Mouse (Mus musculus): ENCODE data around the gene Ppp1r12c.
"Not testable (repeated sequence)": the region's sequence is repeated elsewhere in the genome, so short reads cannot be mapped to it uniquely, and the experiment has no call there.

The Ppp1r12c gene

DNA sequence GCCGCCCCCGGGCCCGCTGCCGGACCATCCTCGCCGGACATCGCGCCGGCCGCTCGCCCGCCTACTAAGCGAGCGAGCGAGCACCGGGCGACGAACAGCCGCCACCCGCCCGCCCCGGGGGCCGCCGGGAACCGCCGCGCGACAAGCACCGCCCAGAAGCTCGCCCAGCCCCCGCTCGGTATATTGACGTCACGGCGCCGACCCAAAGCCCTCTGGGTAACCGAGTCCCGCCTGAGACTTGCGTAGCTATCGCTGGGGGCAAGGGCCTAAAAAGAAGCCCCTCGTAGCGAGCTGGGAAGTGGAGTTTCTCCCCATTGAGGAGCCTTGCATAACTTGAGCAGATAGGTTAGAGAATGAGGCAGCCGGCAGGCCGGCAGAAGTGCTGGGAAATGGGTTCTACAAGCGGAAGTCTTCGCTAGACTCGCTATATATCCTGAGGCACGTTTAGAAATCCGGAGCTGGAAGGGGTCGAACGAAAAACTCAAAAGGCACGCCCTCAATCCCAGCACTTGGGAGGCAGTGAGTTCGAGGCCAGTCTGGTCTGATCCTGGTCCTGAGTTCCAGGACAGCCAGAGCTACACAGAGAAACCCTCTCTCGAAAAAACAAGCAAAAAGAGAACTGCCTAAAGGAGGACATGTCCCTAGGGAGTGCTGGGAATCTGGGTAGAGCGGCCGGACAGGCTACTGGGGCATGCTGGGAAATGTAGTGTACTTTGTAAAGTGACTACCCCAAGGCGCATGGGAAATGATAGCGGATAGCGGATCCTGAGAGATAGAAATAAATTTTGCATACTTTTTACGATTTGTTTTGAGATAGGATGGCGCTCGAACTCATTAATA is at the start of gene Ppp1r12c:
TSS of gene Ppp1r12c (minus strand) at position 123 of the 840 bp plus-strand sequence.
- peak; percentile 29; the same call in 1 of the 2 replicates for TF ChIP-seq GATA4 (IDR thresholded peaks at IDR 0.05; ENCODE audit: insufficient replicate concordance, low read length)

DNA sequence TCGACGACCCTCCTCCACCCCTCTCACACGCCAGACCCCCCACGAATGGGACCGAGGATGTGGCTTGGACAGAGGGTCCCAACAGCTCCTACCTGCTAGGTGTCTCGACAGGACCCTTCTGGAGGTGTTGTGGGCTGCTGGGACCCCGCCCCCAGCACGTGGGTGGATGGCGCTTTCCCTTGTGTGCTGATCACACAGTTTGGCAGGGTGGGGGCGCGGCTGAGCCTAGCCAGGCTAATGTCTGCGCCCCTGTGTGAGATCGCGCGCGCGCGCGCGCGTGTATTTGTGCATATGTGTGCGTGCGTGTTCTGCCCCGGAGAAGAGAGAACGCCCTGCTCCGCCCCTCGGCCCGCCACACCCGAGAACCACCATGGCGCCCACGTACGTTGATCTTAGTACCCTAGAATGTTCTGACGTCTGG is 45.8 kb upstream of the Ppp1r12c start, which contains the start of gene Syt5:
TSS of gene Syt5 (minus strand) at position 321 of the 421 bp plus-strand sequence.
- TF ChIP-seq GATA4 (IDR thresholded peaks at IDR 0.05; ENCODE audit: insufficient replicate concordance, low read length) = no peak

DNA sequence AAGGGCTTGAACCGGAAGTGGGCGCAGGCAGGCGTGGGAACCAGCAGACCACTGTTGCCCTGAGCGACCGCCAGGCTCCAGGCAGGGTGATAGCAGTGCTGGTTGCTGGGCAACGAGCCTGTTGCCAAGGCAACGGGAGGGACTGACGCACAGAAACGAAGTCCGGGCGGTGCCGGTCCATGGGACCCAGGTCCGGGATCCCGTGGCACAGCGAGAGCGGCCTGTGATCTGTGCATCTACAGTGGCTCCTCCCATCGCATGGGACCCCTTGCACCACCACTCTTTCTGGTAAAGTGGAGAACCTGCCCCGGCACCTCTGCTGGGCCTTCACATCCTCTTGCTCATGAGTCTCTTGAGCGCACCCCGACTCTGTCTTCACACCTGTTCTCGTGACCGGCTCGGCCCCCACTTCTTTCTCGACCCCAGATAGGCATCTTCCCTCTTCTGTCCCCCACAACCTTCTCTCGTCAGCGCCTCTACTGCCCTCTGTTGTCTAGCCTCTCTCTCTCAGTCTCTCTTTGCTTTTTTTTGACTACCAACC is 45.2 kb upstream of the Ppp1r12c start:
- TF ChIP-seq GATA4 (IDR thresholded peaks at IDR 0.05; ENCODE audit: insufficient replicate concordance, low read length) = no peak

DNA sequence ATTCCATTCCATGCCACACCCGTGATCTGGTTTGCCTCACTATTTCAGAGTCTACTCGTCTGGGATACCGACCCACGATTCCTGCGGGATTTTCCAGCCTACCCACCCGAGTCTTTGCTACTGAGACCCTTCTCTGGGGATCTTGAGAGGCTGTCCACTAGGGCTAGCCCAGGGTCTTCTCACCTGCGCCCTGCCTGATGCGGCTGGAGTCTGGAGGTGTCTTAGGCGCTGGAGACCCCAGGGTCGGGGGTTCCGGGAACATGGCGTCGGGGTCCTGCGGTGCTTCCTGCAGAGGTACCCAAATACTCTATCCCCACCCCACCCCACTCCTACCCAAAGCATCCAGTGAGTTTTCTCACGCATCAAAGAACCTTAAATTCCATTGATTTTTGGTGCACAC is 44.6 kb upstream of the Ppp1r12c start:
- TF ChIP-seq GATA4 (IDR thresholded peaks at IDR 0.05; ENCODE audit: insufficient replicate concordance, low read length) = no peak

GRCm38 (mm10) chr7:4542013-4542412 is 40.5 kb upstream of the Ppp1r12c start:
- no peak for TF ChIP-seq GATA4 (IDR thresholded peaks at IDR 0.05; ENCODE audit: insufficient replicate concordance, low read length)

- TF ChIP-seq GATA4 (IDR thresholded peaks at IDR 0.05; ENCODE audit: insufficient replicate concordance, low read length) = no peak
Observed at GRCm38 (mm10) chr7:4541344-4541743, 39.9 kb upstream of the Ppp1r12c start.

DNA sequence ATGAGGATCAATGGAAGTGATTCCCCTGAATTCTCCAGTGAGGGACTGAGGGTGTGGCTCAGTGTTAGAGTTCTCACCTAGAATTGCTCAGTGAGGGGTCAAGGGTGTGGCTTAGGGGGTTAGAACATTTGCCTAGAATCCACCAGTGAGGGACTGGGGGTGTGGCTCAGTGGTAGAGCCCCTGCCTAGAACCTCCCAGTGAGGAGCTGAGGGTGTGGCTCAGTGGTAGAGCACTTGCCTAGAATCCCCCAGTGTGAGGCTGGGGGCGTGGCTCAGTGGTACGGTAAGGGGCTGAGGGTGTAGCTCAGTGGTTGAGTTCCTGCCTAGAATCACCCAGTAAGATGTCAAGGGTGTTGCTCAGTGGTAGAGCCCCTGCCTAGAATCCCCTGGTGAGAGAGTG is 37.5 kb upstream of the Ppp1r12c start:
- no peak for TF ChIP-seq GATA4 (IDR thresholded peaks at IDR 0.05; ENCODE audit: insufficient replicate concordance, low read length)

- no peak for TF ChIP-seq GATA4 (IDR thresholded peaks at IDR 0.05; ENCODE audit: insufficient replicate concordance, low read length)
Observed at GRCm38 (mm10) chr7:4537181-4537580, 35.7 kb upstream of the Ppp1r12c start.

DNA sequence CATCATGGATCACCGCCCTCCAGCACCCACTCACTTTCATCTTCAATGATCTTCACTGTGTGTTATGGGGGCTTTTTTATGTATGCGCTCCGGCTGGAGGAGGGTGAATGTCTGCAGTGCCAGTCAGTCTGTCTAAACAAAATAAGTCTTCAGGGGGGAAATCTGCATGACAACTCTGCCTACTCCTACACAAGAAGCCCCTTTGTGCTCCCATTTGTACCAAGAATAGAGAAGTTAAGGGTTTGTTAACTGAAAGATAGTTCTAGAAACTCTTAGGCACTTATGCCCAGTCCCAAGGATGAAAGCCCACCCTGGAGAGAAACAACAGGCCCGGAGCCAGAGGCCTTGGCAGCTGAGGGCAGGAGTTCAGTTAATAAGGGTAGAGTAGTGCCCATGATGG is 34.9 kb upstream of the Ppp1r12c start:
- TF ChIP-seq GATA4 (IDR thresholded peaks at IDR 0.05; ENCODE audit: insufficient replicate concordance, low read length) = no peak

DNA sequence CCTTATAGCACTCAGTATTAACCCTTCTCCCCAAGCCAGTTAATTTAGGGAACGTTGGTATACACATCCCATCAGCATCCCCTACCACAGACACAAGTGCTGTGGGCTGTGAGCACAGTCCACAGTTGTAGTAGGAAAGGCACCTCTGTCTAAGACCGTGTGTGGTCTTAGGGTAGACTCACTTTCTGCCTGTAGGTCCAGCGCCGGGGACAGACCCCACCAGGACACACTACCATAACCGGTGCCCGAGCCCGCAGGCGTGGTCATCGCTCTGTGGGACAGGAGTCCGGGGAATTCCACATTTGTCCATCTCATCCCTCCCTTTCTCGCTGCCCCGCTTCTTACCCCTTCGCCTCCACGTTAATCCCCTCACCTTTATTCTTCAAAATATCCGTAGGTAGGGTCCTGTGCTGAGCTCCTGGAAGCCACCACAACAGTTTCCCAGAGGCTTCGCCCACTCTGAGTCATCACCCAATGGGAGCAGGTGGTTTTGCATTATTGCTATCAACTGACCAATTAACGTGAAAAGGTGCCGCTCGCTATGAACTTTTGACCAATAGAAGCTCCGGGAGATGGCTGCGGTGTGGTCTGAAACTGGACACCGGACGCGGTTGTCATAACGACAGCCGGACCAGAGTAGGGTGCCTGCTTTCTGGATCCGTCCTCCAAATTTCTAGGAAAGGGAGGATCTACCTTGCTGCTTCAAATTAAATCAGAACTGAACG is 30.7 kb upstream of the Ppp1r12c start, which contains the start of gene Dnaaf3:
TSS of gene Dnaaf3 (minus strand) at position 449 of the 725 bp plus-strand sequence.
- TF ChIP-seq GATA4 (IDR thresholded peaks at IDR 0.05; ENCODE audit: insufficient replicate concordance, low read length) = no peak

DNA sequence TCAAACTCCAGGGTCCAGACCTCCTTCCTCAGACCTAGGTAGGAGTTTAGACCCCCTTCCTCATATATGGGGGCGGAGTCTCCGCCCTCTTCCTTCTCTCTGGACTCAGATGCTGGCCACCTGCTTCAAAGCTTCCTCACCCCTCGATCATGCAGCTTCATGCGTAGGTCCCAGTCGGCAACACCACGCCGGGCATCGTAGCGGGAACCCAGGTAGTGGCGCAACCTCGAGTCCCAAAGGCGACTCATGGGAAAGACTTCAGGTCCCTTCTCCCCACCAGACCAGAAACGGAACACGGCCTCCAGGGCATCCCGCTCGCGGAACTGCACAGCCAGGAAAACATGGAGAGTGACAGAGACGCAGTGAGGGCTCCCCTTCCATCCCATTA is 25.8 kb upstream of the Ppp1r12c start:
- no peak for TF ChIP-seq GATA4 (IDR thresholded peaks at IDR 0.05; ENCODE audit: insufficient replicate concordance, low read length)

DNA sequence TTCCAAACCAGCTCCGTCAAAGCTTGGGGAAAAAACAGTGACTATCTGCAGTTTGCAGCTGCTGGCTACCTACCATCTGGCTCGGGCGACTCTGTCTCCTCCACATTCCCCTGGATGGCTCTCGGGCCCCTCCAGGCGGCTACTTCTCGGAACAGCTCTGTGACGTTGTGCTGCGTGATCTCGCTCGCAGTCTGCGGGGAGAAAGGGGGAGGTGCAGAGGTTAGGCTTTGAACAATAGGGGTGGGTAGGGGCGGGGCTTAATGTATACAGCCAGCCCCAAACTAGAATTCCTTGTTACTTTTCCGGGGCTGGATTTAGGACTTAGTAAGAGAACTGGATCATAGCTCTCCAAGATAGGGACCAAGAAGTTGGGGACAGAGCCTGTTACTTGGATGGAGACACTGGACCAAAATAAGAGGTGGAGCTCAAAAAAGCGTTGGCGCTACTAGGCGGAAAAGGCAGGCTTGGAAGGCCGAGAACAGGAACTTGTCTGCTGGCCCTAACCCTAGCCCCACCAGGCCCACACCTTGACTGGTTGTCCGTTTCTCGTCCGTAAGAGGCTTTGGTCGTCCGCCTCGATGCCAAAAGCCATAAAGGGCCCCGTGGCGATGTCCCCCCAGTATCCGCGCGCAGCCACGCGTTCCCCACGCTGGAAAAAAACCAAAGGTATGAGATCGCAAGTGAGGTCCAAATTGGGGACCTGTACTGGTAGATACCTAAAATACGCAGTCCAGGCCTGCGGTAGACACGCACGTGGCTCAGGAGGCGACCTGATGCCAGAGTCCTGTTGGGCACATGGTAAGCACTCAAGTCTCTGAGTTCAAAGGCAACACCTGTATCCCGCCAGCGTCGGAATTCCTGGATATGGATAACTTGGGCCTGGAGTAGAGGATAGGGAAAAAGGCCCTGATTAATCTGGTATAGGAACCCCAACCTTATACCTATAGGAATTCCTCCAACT is 25.1 kb upstream of the Ppp1r12c start:
- TF ChIP-seq GATA4 (IDR thresholded peaks at IDR 0.05; ENCODE audit: insufficient replicate concordance, low read length) = no peak

DNA sequence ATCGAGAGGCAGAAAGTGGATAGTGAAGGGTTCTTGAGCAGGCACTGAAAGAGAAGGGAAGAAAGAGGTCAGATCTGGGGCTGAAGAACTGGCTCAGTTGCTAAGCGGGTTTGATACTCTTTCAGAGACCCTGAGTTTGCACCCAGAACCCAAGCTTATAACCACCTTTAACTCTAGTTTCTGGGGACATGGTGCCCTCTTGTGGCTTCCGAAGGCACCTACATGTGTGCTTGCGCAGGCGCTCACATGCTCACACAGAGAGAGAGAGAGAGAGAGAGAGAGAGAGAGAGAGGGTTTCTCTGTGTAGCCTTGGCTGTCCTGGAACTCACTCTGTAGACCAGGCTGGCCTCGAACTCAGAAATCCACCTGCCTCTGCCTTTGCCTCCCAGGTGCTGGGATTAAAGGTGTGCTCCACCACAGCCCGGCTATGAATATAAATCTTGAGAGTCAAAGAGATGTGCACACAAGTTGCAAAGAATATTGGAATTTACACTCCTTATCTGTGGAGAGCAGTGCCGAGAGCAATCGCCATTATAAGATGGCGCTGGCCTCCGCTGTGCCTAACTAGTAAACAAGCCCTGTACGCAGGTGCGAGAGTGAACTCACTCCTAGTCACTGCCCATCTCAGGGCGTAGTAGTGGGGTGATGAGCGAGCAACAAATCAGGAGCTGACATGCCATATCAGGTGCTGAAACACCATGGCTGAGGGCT is 22.9 kb upstream of the Ppp1r12c start, which contains the start of gene Tnni3:
TSS of gene Tnni3 (minus strand) at position 18 of the 711 bp plus-strand sequence.
- not testable (repeated sequence) for TF ChIP-seq GATA4 (IDR thresholded peaks at IDR 0.05; ENCODE audit: insufficient replicate concordance, low read length)
